Mouse (Mus musculus) lung, postnatal 25 days (tissue): ENCODE data around the gene Gabrb1.

ENCODE experiments used
- DNase-seq: peaks from one replicate; pipeline ENCODE4 v3.0.0; 2022; ENCODE audit warnings: low spot score

Gabrb1 gene

DNA sequence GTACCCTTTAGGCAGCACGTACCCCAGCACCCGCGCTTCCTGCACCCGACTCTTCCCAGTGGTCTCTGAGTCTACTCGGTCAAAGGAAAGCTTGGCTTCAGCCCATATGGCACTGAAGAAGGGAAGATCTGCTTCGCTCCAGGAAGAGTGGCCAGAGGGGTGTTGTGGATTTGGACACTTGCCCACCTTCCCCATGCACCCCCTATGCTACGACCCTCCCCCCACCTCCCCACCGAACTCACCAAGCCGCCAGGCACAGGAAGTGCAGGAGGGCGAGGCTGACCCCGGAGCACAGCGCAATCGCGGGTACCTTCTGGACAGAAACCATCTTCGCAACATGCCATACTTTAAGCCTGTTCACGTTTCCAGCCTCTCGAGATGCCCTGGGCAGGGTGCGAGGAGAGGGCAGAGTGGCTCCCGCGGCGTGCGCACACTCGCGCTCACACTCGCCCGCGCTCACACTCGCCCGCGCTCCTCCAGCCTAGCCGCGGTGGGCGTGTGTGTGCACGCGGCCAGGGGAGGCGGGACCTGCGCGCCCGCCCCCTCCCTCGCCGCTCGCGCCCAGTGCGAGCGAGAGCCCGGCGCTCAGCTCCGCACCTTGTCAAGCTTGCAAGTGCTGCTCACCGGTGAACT lies at the start of gene Gabrb1:
Gene Gabrb1, plus strand, starts transcription at position 632 of the 633 bp plus-strand sequence.
- DNase-seq, result peak; percentile 2

DNA sequence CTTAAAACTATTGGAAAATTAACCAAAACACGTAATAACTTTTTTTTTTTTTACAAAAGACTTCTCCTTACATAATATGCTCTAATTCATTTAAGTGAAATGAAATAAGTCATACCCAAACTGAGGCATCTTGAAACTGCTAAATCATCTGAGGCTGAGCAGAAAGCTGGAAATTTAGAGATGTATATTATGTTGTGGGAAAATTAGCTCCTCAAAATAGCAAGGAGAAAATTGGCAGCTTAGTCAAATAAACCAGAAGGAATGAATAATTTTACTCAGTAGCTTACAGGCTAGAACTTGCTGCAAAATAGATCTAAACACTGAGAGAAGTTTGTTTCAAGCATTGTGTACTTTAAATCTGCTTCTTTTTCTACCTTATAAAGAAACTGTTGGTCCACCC lies 49.2 kb upstream of the Gabrb1 start:
- DNase-seq, result no peak

DNA sequence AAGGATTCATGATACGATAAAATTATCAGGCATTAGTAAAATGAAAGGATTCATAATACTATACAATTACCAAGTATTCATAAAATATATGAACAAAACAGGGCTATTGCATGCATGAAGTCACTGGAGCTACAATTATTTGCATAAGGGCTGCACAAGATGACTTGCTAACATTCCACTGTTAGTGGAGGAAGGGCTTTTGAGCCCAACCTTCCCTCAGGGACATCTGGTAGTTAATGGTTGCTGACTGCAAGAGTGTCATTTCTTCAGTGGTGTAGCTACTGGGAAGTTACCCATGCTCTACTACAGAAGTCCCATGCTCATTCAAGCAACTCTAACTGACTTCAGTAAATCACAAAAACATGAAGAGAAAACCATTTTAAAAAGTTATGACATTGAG lies 43.6 kb upstream of the Gabrb1 start:
- DNase-seq, result no peak

DNA sequence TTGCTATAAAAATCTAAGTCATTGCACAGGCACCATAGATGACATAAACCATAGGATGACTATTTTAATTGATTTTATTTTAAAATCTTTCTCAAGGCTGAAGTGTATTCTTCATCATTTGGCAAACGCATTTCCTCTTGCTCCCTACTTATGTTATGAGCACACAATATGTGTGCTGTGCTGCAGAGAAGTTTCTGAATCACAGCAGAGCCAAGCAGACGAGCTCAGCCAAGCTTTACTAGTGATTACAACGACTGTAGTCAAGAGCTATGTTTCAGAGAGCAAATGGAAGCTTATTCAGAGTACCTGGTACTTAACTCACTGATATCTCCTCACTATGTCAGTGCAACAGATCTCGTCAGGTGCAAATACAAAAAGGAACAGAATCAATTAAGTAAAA lies 41.2 kb upstream of the Gabrb1 start:
- no peak for DNase-seq

DNA sequence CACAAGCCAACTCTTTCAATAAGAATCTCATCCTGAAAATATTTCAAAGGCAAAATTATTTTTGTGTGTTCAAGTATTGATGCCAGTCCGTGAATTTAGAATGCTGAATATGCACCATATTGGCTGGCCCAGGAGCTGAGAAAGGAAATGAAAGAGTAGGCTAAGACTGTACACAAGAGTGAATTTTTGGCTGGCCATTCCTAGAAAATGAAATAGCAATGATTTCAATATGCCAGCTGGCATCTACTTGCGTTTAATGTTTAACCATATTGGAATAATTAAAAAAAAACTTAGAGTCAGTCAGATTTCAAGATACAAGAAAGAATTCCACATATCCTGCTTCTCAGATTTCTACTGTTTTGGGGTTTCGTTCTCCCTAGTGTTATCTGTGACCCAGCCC lies 30.1 kb upstream of the Gabrb1 start:
- DNase-seq, result no peak

DNA sequence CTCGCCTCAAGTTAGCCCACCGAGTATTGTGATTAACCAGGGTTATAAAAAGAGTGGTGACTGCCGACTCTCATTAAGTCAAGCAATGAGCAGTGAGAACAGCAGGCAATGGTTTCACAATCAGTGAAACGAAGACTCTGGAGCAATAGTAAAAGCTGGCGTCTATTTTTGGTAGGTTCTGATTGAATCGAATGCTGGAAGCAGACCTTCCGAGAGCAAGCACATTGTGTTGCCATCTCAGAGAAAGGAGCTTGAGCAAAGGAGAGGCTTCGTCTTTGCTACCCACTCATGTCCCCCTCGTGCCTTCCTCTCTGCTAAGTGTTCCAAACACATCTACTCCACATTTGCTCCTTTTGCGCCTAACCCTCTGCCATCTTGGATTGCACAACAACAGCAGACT lies 18.1 kb upstream of the Gabrb1 start:
- DNase-seq, result no peak

DNA sequence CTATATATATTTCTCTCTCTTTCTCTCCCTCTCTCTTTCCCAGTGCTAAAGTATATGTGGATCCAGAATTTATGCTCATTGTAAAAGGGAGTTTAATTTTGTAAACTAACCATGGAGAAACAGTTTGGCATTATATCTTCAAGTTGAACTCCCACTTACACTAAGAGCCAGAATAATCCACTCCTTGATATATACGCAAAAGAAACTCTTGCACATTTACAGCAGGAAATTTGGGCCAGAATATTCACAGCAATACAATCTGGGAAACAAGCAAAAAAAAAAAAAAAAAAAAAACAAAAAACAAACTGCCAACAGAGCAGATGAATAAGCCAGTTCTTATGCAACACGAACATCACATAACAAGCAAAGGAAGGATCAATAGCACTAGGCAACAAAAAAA lies 9.8 kb upstream of the Gabrb1 start:
- DNase-seq, result no peak

DNA sequence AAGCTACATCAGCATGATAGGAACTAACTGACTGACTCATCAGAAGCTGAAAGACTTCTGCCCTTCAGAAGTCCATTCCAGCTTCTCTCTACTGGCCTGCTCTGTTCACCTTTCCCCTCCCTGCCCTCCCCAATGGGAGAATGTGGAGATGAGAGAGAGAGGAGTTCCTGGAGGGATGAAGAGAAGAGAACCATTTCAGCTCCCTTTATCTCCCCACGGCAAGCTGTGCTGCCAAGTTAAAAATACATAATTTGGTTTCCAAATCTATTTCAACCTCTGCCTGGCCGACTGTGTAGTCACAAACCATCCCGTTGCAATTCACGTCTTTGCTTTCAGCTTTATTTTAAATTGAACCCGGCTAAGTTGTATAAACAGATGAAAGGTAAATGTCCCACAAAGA lies 3.9 kb upstream of the Gabrb1 start:
- no peak for DNase-seq

DNA sequence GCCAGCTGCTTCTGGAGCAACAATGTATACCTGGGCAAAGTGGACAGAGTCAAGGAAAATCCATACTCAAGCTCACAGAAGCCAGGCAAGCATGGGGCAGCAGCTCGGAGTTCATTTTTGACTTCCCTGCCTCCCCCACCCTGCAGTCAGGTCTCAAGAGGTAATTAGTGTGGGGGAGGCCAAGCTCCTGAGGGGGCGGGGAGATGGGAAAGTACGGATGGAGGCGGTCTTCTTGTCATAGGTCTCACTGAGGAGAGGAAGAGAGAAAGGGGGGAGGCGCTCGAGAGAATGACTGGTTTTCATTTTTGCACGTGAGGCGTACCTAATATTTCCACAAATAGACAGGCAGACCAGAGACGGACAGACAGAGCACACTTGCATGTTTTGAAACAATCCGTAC lies 1.1 kb upstream of the Gabrb1 start:
- DNase-seq, result no peak

DNA sequence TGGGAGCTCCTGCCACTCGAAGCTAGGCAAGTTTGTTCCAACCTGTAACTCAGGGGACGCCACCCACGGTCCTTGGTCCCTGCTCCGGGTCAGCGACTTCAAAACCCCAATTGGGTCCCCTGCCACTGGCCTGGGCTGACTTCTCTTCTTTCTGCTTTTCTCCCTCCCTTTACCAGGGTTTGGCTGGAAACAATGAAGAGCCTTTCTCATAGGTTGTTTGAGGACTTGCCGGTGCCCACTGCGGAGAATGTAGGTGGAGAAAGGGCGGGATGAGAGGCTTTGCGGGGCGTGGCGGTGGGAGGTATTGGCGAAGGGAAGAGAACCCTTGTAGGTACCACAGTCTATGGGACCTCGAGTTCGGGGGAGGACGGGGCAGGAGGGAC lies 193 bp downstream of the Gabrb1 start, which contains the start of gene Gabra4:
Gene Gabra4, minus strand, starts transcription at position 194 of the 383 bp plus-strand sequence.
- no peak for DNase-seq

DNA sequence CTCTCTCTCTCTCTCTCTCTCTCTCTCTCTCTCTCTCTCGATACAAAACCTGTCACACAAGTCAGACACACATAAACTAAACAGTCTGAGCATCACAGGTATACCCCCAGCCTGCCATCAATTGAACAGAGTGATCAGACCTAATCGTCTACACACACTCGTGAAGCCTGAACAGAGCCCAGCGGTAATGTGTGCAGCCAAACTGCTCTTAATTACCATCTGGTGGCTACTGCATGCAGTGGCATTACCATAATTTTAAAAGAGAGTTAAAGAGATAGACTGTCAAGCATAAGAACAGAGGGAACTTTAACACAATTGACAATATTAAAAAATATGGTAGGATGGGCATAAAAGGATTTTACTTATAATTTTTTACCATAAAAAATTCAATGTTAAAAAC lies 7.7 kb downstream of the Gabrb1 start:
- DNase-seq, result no peak

DNA sequence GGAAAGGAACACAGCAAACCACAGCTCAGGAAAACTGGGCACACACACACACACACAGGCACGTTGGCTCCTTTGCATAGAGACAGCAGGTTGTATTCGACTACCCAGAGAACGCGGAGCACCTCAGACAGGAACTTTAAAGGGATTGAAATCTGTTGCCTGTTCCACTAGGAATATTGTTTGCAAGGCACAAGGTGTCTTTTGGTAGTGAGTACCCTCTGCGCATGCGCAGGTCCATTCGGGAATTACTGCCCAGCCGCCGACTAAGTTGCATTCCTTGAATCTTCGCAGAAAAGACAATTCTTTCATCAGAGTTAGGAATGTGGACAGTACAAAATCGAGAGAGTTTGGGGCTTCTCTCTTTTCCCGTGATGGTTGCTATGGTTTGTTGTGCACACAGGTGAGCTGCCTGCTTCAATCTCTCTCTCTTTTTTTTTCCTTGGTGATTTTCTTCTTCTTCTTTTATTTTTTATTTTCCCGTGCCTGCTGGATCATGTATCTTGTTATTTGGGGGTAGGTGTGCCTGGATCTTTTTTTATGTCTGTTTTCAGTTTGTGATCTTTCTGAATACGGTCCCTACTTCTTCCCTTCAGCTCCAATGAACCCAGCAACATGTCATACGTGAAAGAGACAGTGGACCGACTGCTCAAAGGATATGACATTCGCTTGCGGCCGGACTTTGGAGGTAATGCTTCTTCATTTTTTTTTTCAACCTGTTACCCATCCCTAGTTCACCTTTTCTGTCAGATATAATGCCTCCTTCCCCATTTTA lies 42.0 kb downstream of the Gabrb1 start:
- no peak for DNase-seq

DNA sequence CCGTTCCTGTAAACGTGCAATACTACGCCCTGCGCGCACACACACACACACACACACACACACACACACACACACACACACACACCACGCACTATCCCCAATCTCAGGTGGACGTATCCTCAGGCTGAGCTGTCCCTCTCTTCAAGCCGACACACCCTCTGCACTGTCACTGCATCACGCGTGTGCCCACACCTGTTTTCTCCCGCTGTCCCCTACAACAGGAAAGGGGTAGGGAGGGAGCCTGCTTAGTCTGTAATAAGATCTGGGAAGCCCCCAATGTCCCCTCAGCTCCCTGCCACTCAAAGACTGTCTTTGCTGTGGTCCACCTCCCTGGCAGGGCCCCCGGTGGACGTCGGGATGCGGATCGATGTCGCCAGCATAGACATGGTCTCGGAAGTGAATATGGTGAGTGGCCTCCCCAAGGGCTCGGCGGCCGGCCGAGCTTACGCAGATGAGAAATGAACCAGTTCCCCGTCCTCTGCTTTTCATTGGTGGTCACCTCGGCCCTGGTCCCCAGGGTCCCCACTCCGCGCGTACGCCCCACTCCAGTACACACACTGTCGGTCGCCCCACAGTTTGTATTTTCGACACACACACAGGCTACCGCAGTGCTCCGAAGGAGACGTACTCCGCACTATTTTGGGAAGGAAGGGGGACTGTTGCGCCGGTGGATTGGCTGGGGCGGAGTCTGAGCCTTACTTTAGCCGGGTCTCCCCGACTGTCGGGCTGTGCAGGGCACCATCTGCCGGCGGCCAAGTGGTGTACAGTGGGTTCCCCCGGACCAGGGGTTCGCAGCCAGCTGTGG lies 42.8 kb downstream of the Gabrb1 start:
- DNase-seq, result peak; percentile 4

DNA sequence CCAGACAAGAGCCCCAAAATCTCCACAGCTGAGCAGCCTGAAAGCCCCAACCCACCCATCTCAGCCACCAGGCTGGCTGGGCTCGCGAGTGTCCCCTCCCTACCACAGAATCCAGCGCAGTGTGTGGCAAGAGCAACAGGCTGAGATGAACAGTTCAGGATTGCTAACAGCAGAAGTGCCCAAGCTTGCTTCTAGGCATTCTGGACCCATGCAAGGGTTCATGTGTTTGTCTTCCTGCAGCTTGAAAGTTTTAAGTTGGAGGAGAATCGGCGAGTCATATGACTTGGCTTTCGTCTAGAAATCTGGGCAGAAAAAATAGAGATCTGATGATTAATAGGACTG lies 43.3 kb downstream of the Gabrb1 start:
- DNase-seq, result no peak

DNA sequence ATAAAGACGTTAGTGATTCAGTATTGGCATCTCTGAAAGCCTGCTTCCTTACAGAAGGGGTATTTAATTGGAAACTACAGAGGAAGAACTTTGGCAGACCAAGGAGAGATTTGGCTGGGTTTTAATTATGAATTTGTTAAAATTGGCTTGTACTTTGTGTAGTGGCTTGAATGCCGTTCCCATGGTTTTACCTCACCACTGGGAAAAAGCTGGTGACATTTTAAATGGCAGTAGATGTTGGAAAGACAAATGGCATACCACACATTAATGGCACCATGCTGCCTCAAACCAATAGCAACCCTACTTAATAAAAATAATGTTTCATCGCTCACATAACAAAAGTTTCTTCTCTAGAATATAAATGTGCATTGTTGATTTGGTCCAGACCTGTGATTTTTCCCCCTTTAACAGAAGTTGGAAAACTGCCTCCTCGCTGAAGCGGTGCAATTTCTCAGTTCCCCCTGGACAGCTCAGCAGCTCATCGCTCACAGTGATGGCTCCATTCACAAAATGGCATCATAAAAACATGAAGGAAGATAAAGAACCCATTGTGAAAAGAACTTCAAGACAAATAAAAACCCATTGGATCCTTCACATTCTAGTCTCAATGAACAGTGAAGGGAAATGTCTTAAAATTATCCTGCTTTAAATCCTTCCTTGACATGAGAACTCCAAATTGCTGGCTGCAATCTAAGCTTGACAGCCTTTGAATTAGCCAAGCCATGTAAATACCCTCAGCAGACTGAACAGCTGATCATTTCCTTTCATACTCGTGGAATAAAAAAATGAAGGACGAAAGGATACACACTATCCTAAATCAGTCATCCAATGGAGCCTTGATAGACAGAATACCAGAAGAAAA lies 75.2 kb downstream of the Gabrb1 start:
- DNase-seq, result no peak

DNA sequence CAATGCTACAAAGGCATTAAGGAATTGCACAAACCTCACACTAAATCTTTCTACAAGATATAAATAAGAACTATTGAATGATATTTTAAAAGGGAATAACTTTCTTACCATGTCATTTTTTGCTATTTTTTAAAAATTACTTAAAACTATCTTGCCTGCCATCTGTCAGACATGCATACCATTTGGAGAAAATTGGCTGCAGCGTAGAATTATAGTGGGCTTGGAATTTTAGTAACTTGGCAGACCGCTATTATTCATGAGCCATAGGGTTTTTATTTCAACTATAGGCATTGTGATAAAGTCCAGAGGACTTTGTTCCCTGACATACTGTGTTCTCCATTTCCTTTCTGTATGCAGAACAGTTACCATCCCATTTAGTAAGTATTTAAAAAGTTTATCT lies 89.5 kb downstream of the Gabrb1 start:
- DNase-seq, result no peak

DNA sequence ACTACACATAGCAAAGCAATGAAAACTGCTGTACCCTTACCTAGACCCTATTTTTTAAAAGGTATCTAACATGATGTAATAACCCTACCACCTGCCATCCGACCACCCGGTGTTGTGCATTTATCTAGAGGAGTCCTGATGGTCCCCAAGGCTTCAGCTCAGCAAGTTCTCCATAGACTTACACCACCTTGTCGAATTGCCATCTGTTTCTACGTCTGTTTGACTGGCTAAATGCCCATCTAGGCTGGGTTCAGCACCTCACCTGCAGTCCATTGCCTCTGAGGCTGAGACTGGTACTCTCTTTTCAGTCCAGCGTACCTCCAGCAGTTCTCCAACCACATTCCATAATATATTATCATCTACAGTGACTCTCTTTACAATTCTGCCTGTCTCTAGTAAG lies 96.1 kb downstream of the Gabrb1 start:
- no peak for DNase-seq

DNA sequence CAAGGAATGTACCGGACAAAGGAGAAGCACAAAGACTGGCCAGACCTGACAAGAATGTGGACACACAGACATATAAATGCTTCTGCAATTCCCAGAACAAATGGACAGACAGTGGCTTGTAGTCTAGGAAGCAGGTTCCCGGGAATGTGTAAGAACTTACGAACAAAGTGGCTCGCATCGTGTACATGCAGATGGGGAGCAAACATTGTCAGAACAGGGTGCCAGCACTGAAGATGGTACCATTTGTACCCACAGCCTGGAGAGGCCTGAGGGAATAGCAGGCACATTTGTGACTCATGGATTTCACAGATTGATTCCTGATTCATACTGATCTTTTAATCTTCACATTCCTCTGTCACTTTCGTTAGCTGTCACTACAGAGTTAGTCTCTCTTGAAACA lies 103.2 kb downstream of the Gabrb1 start:
- DNase-seq, result no peak

DNA sequence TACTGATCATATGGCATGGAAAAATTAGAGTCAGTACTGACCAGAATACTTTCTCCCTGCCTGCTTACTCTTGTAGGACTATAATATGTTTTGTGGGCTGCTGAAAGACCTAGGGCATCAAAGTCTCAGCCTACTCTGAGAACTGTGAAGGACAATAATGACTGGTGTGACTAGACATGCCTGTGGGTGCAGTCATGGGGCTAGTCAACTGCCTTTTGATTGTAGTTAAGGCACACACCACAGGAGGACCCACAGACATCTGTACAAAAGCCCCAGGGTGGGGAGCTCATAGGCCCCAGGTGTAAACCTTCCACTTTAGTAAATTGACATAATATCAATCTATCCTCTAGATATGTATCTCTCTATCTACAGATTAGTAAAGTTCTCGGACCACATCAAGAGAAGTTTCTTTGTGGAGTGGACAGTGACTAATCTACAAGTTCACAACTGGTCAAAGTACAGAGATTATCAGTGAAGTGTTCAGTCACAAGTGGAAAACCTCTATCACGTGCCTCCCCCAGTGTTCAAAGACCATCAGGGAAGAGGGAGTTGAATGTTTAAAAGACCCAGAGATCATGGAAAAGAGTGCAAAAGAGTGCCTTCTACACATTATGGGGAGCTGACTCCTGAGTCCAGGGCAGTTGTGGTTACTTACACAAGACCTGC lies 123.7 kb downstream of the Gabrb1 start:
- no peak for DNase-seq

DNA sequence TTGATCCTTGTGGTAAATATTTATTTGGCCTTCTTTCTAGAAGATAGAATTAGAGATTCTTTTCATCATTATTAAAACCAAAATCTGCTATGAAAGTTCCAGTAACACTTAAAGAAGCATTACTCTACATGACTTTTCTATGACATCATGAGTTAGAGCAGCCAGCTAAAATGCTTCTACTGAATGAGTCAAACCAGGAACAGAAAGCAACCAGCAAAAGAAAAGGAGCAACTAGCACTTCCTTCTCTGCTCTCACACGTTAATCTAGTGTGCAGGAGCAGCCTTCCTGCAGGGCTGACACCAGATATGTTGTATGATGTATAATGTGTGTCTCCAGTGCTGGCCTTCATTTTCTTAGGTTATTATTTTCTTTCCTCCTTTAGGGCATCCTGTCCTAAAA lies 164.9 kb downstream of the Gabrb1 start:
- DNase-seq, result no peak

DNA sequence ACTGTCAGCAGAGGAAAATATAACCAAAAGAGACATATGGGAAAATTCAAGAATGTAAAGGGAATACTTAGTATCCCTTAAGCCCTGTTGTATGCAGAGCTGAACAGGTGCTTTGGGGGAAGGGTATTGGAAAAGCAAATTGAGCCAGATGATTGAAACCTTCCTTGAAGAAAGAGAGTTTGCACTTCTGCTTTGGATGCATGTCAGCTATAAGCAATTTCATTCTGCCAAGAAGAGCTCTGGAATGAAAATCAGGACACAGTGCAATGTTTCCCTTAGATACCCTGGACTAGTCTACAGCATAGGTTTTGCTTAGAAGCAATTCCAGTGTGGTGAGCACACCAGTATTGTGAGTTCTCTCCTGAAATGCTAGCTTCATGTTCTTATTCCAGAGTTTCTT lies 170.4 kb downstream of the Gabrb1 start:
- DNase-seq, result no peak

DNA sequence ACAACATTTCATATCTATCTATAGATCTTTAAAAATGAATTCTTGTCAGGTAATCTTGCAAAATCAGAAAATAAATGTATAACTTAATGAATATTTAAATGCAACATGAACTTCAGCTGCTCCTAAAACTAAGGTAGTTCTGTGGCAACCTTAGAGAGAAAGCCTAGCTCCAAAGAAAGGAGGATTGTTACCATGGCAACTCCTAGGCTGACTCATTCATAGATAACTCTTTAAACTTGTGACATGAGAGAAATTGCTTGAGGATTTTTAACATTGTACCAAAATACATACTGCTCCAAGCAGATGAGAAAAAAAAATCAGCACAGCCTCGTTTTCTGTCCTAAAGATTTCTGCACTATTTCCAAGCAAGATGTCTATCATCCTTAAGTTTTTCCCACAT lies 171.1 kb downstream of the Gabrb1 start:
- DNase-seq, result no peak
